Comparison of ENCODE assay signal across 17 mouse cellular contexts in genomic region chr3:120662521-120662920, GRCm38 (mm10).
DNase-seq lines count a peak whose midpoint lies in the region.
"Had no signal": no experiment of that assay in that cellular context is flagged by ENCODE, and none has a peak within 500 bp of the region (broad histone marks: within the 10 kb centered on the region; RNA-seq: fewer than 3 reads in every experiment).

No protein-coding gene starts in this region.

- intact Hi-C loops in left cerebral cortex, postnatal 25 days (cut with DNase I) = no loop called here
- intact Hi-C loops in left cerebral cortex, postnatal 10 days (cut with DNase I) = no loop called here

- DNase-seq in left cerebral cortex, postnatal 25 days (ENCODE audit: low spot score in 2 of 2) = peak; percentile 17 to 67
- no peak for DNase-seq in left cerebral cortex, postnatal 10 days (ENCODE audit: extremely low spot score in 1 of 2, low spot score in 2 of 2)
- peak; percentile 53 for DNase-seq in brain, adult 2 months (ENCODE audit: low read depth, low spot score)
- peak; percentile 9 to 24 for DNase-seq in layer of hippocampus, adult 8-10 months (ENCODE audit: low spot score in 2 of 2)
- DNase-seq in layer of hippocampus, postnatal 36 days = peak; percentile 9 to 18
- DNase-seq in urinary bladder, postnatal 36 days (ENCODE audit: low spot score in 2 of 2) = no peak
- no peak for DNase-seq in retina, postnatal 1 day
- DNase-seq: adrenal gland, adult 2 months; adrenal gland, postnatal 36 days; cerebellum, adult 11 months; cerebellum, adult 8-10 months; cerebellum, postnatal 14 days; embryo, embryonic 11 days; gastrocnemius, postnatal 10 days; heart, adult 18-20 months; heart, postnatal 10 days; heart, postnatal 4 days had no signal

Comparison
In these comparisons a context has a peak if more than half of its experiments do, and no peak if none do; other contexts are left out.
1. DNase-seq: peak in left cerebral cortex, postnatal 25 days (2 of 2), brain, adult 2 months (single experiment), layer of hippocampus, adult 8-10 months (2 of 2) and layer of hippocampus, postnatal 36 days (2 of 2); none in left cerebral cortex, postnatal 10 days (0 of 2), urinary bladder, postnatal 36 days (0 of 2) and retina, postnatal 1 day (single experiment).